12 mouse cellular contexts compared by ENCODE assay signal in genomic region chr5:14195172-14195819, GRCm38 (mm10).
A peak's percentile ranks its signal among the peaks of the same experiment; 100 is the strongest.
DNase-seq lines count a peak whose midpoint lies in the region; ATAC-seq and TF ChIP-seq lines count a peak whose summit lies in the region.
"Had no signal": no experiment of that assay in that cellular context is flagged by ENCODE, and none has a peak within 500 bp of the region (broad histone marks: within the 10 kb centered on the region; RNA-seq: fewer than 3 reads in every experiment).

No protein-coding gene starts in this region.

- H3K27me3 ChIP-seq in forebrain, embryonic 11.5 days (ENCODE audit: control insufficient read depth, insufficient read depth, low read length): no peaks in the 10 kb centered on the region
- H3K27me3 ChIP-seq in forebrain, embryonic 10.5 days (ENCODE audit: poor library complexity, severe bottlenecking): no peaks in the 10 kb centered on the region
- no peaks in the 10 kb centered on the region for H3K27me3 ChIP-seq in embryonic facial prominence, embryonic 12.5 days
- H3K27me3 ChIP-seq in neural tube, embryonic 15.5 days (replicated peaks): no peaks in the 10 kb centered on the region
- H3K27me3 ChIP-seq: liver, embryonic 15.5 days had no signal

- WGBS in forebrain, embryonic 11.5 days: 42% methylated on average over 6 of the region's 6 CpGs
- WGBS in forebrain, embryonic 10.5 days: 84% methylated on average over 6 of the region's 6 CpGs
- WGBS in embryonic facial prominence, embryonic 12.5 days: 63% methylated on average over 6 of the region's 6 CpGs
- WGBS in neural tube, embryonic 15.5 days: 28% methylated on average over 6 of the region's 6 CpGs

- H3K4me2 ChIP-seq in forebrain, embryonic 11.5 days (ENCODE audit: low read depth, low read length, severe bottlenecking): no peak overlapping the region
- no peak overlapping the region for H3K4me2 ChIP-seq in embryonic facial prominence, embryonic 12.5 days (replicated peaks)
- H3K4me2 ChIP-seq in neural tube, embryonic 15.5 days: peak overlapping the region; percentile 13; the same call in 1 of the 2 replicates
- H3K4me2 ChIP-seq: liver, embryonic 15.5 days had no signal

- no peaks in the 10 kb centered on the region for H3K9me3 ChIP-seq in forebrain, embryonic 11.5 days (ENCODE audit: control insufficient read depth, low read length)
- no peaks in the 10 kb centered on the region for H3K9me3 ChIP-seq in forebrain, embryonic 10.5 days
- no peaks in the 10 kb centered on the region for H3K9me3 ChIP-seq in embryonic facial prominence, embryonic 12.5 days
- H3K9me3 ChIP-seq in neural tube, embryonic 15.5 days (replicated peaks): no peaks in the 10 kb centered on the region
- H3K9me3 ChIP-seq: liver, embryonic 15.5 days had no signal

- no peak overlapping the region; the same call in 1 of the 2 replicates for H3K27ac ChIP-seq in forebrain, embryonic 11.5 days (ENCODE audit: low read depth, low read length)
- H3K27ac ChIP-seq in forebrain, embryonic 10.5 days: no peak overlapping the region
- H3K27ac ChIP-seq in embryonic facial prominence, embryonic 12.5 days: no peak overlapping the region
- peak overlapping the region; percentile 75 for H3K27ac ChIP-seq in layer of hippocampus, adult 2 months
- no peak overlapping the region for H3K27ac ChIP-seq in neural tube, embryonic 15.5 days (replicated peaks)
- H3K27ac ChIP-seq: liver, embryonic 15.5 days had no signal

- H3K4me1 ChIP-seq in forebrain, embryonic 11.5 days (replicated peaks; ENCODE audit: control insufficient read depth, insufficient read depth, low read length): no peaks in the 10 kb centered on the region
- no peaks in the 10 kb centered on the region for H3K4me1 ChIP-seq in forebrain, embryonic 10.5 days
- H3K4me1 ChIP-seq in embryonic facial prominence, embryonic 12.5 days: no peaks in the 10 kb centered on the region
- H3K4me1 ChIP-seq in neural tube, embryonic 15.5 days: peaks cover 5% of the 10 kb centered on the region; the same call in 1 of the 2 replicates
- H3K4me1 ChIP-seq: liver, embryonic 15.5 days had no signal

- peak; percentile 60 for TF ChIP-seq CTCF in layer of hippocampus, adult 2 months (conservative IDR thresholded peaks at IDR 0.05)

- no peak for DNase-seq in forebrain, embryonic 11.5 days (ENCODE audit: low spot score)
- DNase-seq in forebrain, embryonic 10.5 days (ENCODE audit: extremely low spot score, low spot score): no peak
- DNase-seq in layer of hippocampus, adult 2 months (ENCODE audit: low spot score in 2 of 2): peak in 1 of 2 experiments; percentile 19
- DNase-seq in urinary bladder, postnatal 14 days (ENCODE audit: low spot score): no peak
- no peak for DNase-seq in yolk sac, embryonic 10.5 days (ENCODE audit: low spot score)
- DNase-seq: cerebellum, adult 2 months; kidney, adult 11 months had no signal

- peak; percentile 93 for ATAC-seq in forebrain, embryonic 11.5 days (replicated peaks; ENCODE audit: low FRiP score)
- peak; percentile 69; the same call in 1 of the 2 replicates for ATAC-seq in embryonic facial prominence, embryonic 12.5 days (ENCODE audit: insufficient number of reproducible peaks, insufficient read depth, low FRiP score, low TSS enrichment)
- ATAC-seq in neural tube, embryonic 15.5 days (ENCODE audit: low FRiP score): peak; percentile 55; the same call in 1 of the 2 replicates
- ATAC-seq in monocyte, adult 5-6 weeks (replicated peaks; ENCODE audit: insufficient number of reproducible peaks, low FRiP score, low TSS enrichment, poor library complexity, severe bottlenecking): no peak
- ATAC-seq: CD4-positive, CD25-positive, alpha-beta regulatory T cell, adult 4 months had no signal

- no peak overlapping the region for H3K4me3 ChIP-seq in forebrain, embryonic 11.5 days (ENCODE audit: low read depth, low read length)
- no peak overlapping the region for H3K4me3 ChIP-seq in forebrain, embryonic 10.5 days
- no peak overlapping the region for H3K4me3 ChIP-seq in embryonic facial prominence, embryonic 12.5 days
- H3K4me3 ChIP-seq in layer of hippocampus, adult 2 months: peak overlapping the region; percentile 2; the same call in 1 of the 2 replicates
- no peak overlapping the region for H3K4me3 ChIP-seq in neural tube, embryonic 15.5 days (replicated peaks)
- H3K4me3 ChIP-seq: liver, embryonic 15.5 days had no signal

- no peak overlapping the region for H3K9ac ChIP-seq in forebrain, embryonic 11.5 days (ENCODE audit: low read length)
- no peak overlapping the region for H3K9ac ChIP-seq in embryonic facial prominence, embryonic 12.5 days
- H3K9ac ChIP-seq in neural tube, embryonic 15.5 days (replicated peaks): no peak overlapping the region
- H3K9ac ChIP-seq: liver, embryonic 15.5 days had no signal

- no peaks in the 10 kb centered on the region for H3K36me3 ChIP-seq in forebrain, embryonic 11.5 days (ENCODE audit: control insufficient read depth, insufficient read depth, low read length)
- H3K36me3 ChIP-seq in forebrain, embryonic 10.5 days (replicated peaks): no peaks in the 10 kb centered on the region
- no peaks in the 10 kb centered on the region for H3K36me3 ChIP-seq in embryonic facial prominence, embryonic 12.5 days
- H3K36me3 ChIP-seq in neural tube, embryonic 15.5 days: no peaks in the 10 kb centered on the region
- H3K36me3 ChIP-seq: liver, embryonic 15.5 days had no signal
